Mouse (Mus musculus): ENCODE results near the gene Pla2g12b.

The Pla2g12b gene

GRCm38 (mm10) chr10:59466626-59467025, 63.2 kb downstream of the Pla2g12b start:
- DNase-seq (ENCODE audit: low read depth, low spot score), result no peak

GRCm38 (mm10) chr10:59467297-59467696, 63.8 kb downstream of the Pla2g12b start:
- DNase-seq (ENCODE audit: low read depth, low spot score), result no peak

GRCm38 (mm10) chr10:59470451-59470850, 67.0 kb downstream of the Pla2g12b start:
- DNase-seq (ENCODE audit: low read depth, low spot score), result no peak

Data from mesoderm, embryonic 11.5 days (tissue).